Mouse (Mus musculus) hindlimb bud, embryonic 11.5 days (tissue): ENCODE measurements around the gene Nin.

Experiments used
- DNase-seq: peaks from one replicate; pipeline ENCODE4 v3.0.0-alpha.2; 2012; ENCODE audit warnings: low read depth, low spot score; ENCODE audit errors: extremely low spot score

Nin gene

GRCm38 (mm10) chr12:70126626-70127025 is 13.1 kb upstream of the Nin start:
- DNase-seq = no peak

GRCm38 (mm10) chr12:70119552-70119951 is 6.0 kb upstream of the Nin start:
- DNase-seq = no peak

- DNase-seq = no peak
Measured at GRCm38 (mm10) chr12:70118721-70119345, 5.3 kb upstream of the Nin start.

GRCm38 (mm10) chr12:70117146-70117545 is 3.6 kb upstream of the Nin start:
- no peak for DNase-seq

- DNase-seq = no peak
Measured at GRCm38 (mm10) chr12:70112090-70112383, 1.5 kb downstream of the Nin start.

- DNase-seq = no peak
Measured at GRCm38 (mm10) chr12:70111367-70112089, 2.0 kb downstream of the Nin start.

GRCm38 (mm10) chr12:70111117-70111366 is 2.5 kb downstream of the Nin start:
- DNase-seq = no peak

- no peak for DNase-seq
Measured at GRCm38 (mm10) chr12:70110375-70111116, 3.0 kb downstream of the Nin start.

GRCm38 (mm10) chr12:70109921-70110320 is 3.6 kb downstream of the Nin start:
- DNase-seq = no peak

GRCm38 (mm10) chr12:70108104-70108503 is 5.4 kb downstream of the Nin start:
- no peak for DNase-seq

- DNase-seq = no peak
Measured at GRCm38 (mm10) chr12:70106508-70106907, 7.0 kb downstream of the Nin start.

- no peak for DNase-seq
Measured at GRCm38 (mm10) chr12:70105885-70106284, 7.6 kb downstream of the Nin start.

GRCm38 (mm10) chr12:70104776-70105420 is 8.6 kb downstream of the Nin start:
- DNase-seq = no peak

GRCm38 (mm10) chr12:70104199-70104598 is 9.3 kb downstream of the Nin start:
- DNase-seq = no peak

- DNase-seq = no peak
Measured at GRCm38 (mm10) chr12:70103257-70103656, 10.3 kb downstream of the Nin start.

- no peak for DNase-seq
Measured at GRCm38 (mm10) chr12:70102426-70102825, 11.1 kb downstream of the Nin start.

- no peak for DNase-seq
Measured at GRCm38 (mm10) chr12:70101823-70102222, 11.7 kb downstream of the Nin start.

GRCm38 (mm10) chr12:70097901-70098300 is 15.6 kb downstream of the Nin start:
- DNase-seq = no peak

GRCm38 (mm10) chr12:70097316-70097715 is 16.2 kb downstream of the Nin start:
- no peak for DNase-seq

- no peak for DNase-seq
Measured at GRCm38 (mm10) chr12:70093266-70093893, 20.1 kb downstream of the Nin start.

GRCm38 (mm10) chr12:70088297-70088696 is 25.2 kb downstream of the Nin start:
- DNase-seq = no peak

- no peak for DNase-seq
Measured at GRCm38 (mm10) chr12:70085351-70085750, 28.2 kb downstream of the Nin start.
